ENCODE assay signal across 15 mouse cellular contexts in genomic region chr14:15660886-15661285, GRCm38 (mm10).
DNase-seq lines count a peak whose midpoint lies in the region; ATAC-seq lines count a peak whose summit lies in the region.
"Had no signal": no experiment of that assay in that cellular context is flagged by ENCODE, and none has a peak within 500 bp of the region (broad histone marks: within the 10 kb centered on the region; RNA-seq: fewer than 3 reads in every experiment).

No protein-coding gene starts in this region.

- no peak for DNase-seq in cerebellum, postnatal 4 days (ENCODE audit: low spot score in 2 of 2)
- DNase-seq in cerebellum, adult 8-10 months: peak; percentile 38
- DNase-seq in cerebellum, postnatal 14 days: peak; percentile 5 to 54
- no peak for DNase-seq in T-cell, adult 2 months (ENCODE audit: low spot score)
- no peak for DNase-seq in layer of hippocampus, adult 9-10 months (ENCODE audit: low spot score)
- DNase-seq: adrenal gland, adult 8-10 months; forebrain, postnatal 0 days; gastrocnemius, adult 2 months; gastrocnemius, postnatal 25 days; kidney, adult 2 months had no signal

- peak; percentile 81 for ATAC-seq in cerebellum, adult (ENCODE audit: insufficient number of reproducible peaks, low FRiP score, low TSS enrichment)
- ATAC-seq in CD4-positive, CD25-positive, alpha-beta regulatory T cell, adult 4 months: no peak
- ATAC-seq: forebrain, embryonic 13.5 days; forebrain, postnatal 0 days; intestine, embryonic 15.5 days; Patski had no signal

Comparison
In these comparisons a context has a peak if more than half of its experiments do, and no peak if none do; other contexts are left out.
1. DNase-seq: peak in cerebellum, adult 8-10 months (single experiment) and cerebellum, postnatal 14 days (2 of 2); none in cerebellum, postnatal 4 days (0 of 2), T-cell, adult 2 months (single experiment) and layer of hippocampus, adult 9-10 months (single experiment).